Mouse (Mus musculus): Measurements from ENCODE around the gene Camkk2. TPM values are rescaled to one million over a fixed set of nuclear protein-coding genes. Genes with fewer than 3 reads are reported as not detected.

Camkk2 gene
- polyA plus RNA-seq, 2 experiments: 35.0 to 39.3 TPM

GRCm38 (mm10) chr5:122756144-122756543 lies 23.1 kb downstream of the Camkk2 start:
- Histone ChIP-seq H3K4me3 (replicated peaks; ENCODE audit: low read length) (no peak overlapping the region), H3K27me3 (ENCODE audit: control insufficient read depth, insufficient read depth, low read length) (no peaks in the 10 kb centered on the region), H3K27ac (replicated peaks; ENCODE audit: low read depth, low read length) (no peak overlapping the region), H3K4me1 (ENCODE audit: control insufficient read depth, insufficient read depth, low read length) (no peaks in the 10 kb centered on the region), H3K9ac (ENCODE audit: low read depth, low read length, severe bottlenecking) (no peak overlapping the region), H3K36me3 (ENCODE audit: control insufficient read depth, insufficient read depth, low read length) (peaks cover 47% of the 10 kb centered on the region), H3K9me3 (ENCODE audit: control insufficient read depth, low read length) (no peaks in the 10 kb centered on the region), H3K4me2 (replicated peaks; ENCODE audit: low read depth, low read length, severe bottlenecking) (no peak overlapping the region)
- no peak for DNase-seq (ENCODE audit: low spot score)
- no peak for ATAC-seq (ENCODE audit: low FRiP score, low read depth)
- WGBS: 80% methylated on average over 6 of the region's 6 CpGs
- TF ChIP-seq POLR2A (IDR thresholded peaks at IDR 0.05; ENCODE audit: borderline replicate concordance, extremely low read depth, insufficient read depth, insufficient read length): no peak

- H3K4me3 ChIP-seq (replicated peaks; ENCODE audit: low read length): no peak overlapping the region
- no peak for TF ChIP-seq POLR2A (IDR thresholded peaks at IDR 0.05; ENCODE audit: borderline replicate concordance, extremely low read depth, insufficient read depth, insufficient read length)
These were observed 23.6 kb downstream of the Camkk2 start for GRCm38 (mm10) chr5:122755620-122756019.

GRCm38 (mm10) chr5:122754477-122754876 lies 24.7 kb downstream of the Camkk2 start:
- 86% methylated on average over 16 of the region's 16 CpGs for WGBS
- no peak overlapping the region for H3K4me2 ChIP-seq (replicated peaks; ENCODE audit: low read depth, low read length, severe bottlenecking)
- H3K9ac ChIP-seq (ENCODE audit: low read depth, low read length, severe bottlenecking): no peak overlapping the region
- DNase-seq (ENCODE audit: low spot score) (peak; percentile 29), ATAC-seq (ENCODE audit: low FRiP score, low read depth) (peak; percentile 30; the same call in 1 of the 2 replicates)
- H3K4me1 ChIP-seq (ENCODE audit: control insufficient read depth, insufficient read depth, low read length): no peaks in the 10 kb centered on the region
- no peak for TF ChIP-seq POLR2A (IDR thresholded peaks at IDR 0.05; ENCODE audit: borderline replicate concordance, extremely low read depth, insufficient read depth, insufficient read length)
- H3K27ac ChIP-seq (replicated peaks; ENCODE audit: low read depth, low read length): no peak overlapping the region
- no peaks in the 10 kb centered on the region for H3K9me3 ChIP-seq (ENCODE audit: control insufficient read depth, low read length)
- no peak overlapping the region for H3K4me3 ChIP-seq (replicated peaks; ENCODE audit: low read length)
- H3K27me3 ChIP-seq (ENCODE audit: control insufficient read depth, insufficient read depth, low read length): no peaks in the 10 kb centered on the region
- peaks cover 54% of the 10 kb centered on the region for H3K36me3 ChIP-seq (ENCODE audit: control insufficient read depth, insufficient read depth, low read length)

More at GRCm38 (mm10) chr5:122755620-122756019, 23.6 kb downstream of the Camkk2 start:
- H3K4me1 ChIP-seq (ENCODE audit: control insufficient read depth, insufficient read depth, low read length): no peaks in the 10 kb centered on the region
- ATAC-seq (ENCODE audit: low FRiP score, low read depth): no peak
- DNase-seq (ENCODE audit: low spot score): no peak
- no peaks in the 10 kb centered on the region for H3K27me3 ChIP-seq (ENCODE audit: control insufficient read depth, insufficient read depth, low read length)
- H3K9ac ChIP-seq (ENCODE audit: low read depth, low read length, severe bottlenecking): no peak overlapping the region
- no peak overlapping the region for H3K27ac ChIP-seq (replicated peaks; ENCODE audit: low read depth, low read length)
- peaks cover 47% of the 10 kb centered on the region for H3K36me3 ChIP-seq (ENCODE audit: control insufficient read depth, insufficient read depth, low read length)
- no peak overlapping the region for H3K4me2 ChIP-seq (replicated peaks; ENCODE audit: low read depth, low read length, severe bottlenecking)
- 94% methylated on average over 4 of the region's 4 CpGs for WGBS
- H3K9me3 ChIP-seq (ENCODE audit: control insufficient read depth, low read length): no peaks in the 10 kb centered on the region

- Histone ChIP-seq H3K4me2 (replicated peaks; ENCODE audit: low read depth, low read length, severe bottlenecking) (no peak overlapping the region), H3K27ac (replicated peaks; ENCODE audit: low read depth, low read length) (no peak overlapping the region), H3K9ac (ENCODE audit: low read depth, low read length, severe bottlenecking) (no peak overlapping the region), H3K4me3 (replicated peaks; ENCODE audit: low read length) (no peak overlapping the region), H3K9me3 (ENCODE audit: control insufficient read depth, low read length) (no peaks in the 10 kb centered on the region), H3K27me3 (ENCODE audit: control insufficient read depth, insufficient read depth, low read length) (no peaks in the 10 kb centered on the region), H3K36me3 (ENCODE audit: control insufficient read depth, insufficient read depth, low read length) (peaks cover 56% of the 10 kb centered on the region), H3K4me1 (ENCODE audit: control insufficient read depth, insufficient read depth, low read length) (no peaks in the 10 kb centered on the region)
- ATAC-seq (ENCODE audit: low FRiP score, low read depth) (no peak), DNase-seq (ENCODE audit: low spot score) (no peak)
- WGBS: 60% methylated on average over 7 of the region's 7 CpGs
- TF ChIP-seq POLR2A (IDR thresholded peaks at IDR 0.05; ENCODE audit: borderline replicate concordance, extremely low read depth, insufficient read depth, insufficient read length): no peak
These were observed 31.3 kb downstream of the Camkk2 start for GRCm38 (mm10) chr5:122747950-122748349.

- Histone ChIP-seq H3K27me3 (ENCODE audit: control insufficient read depth, insufficient read depth, low read length) (no peaks in the 10 kb centered on the region), H3K27ac (replicated peaks; ENCODE audit: low read depth, low read length) (no peak overlapping the region), H3K36me3 (ENCODE audit: control insufficient read depth, insufficient read depth, low read length) (peaks cover 50% of the 10 kb centered on the region), H3K9me3 (ENCODE audit: control insufficient read depth, low read length) (no peaks in the 10 kb centered on the region), H3K9ac (ENCODE audit: low read depth, low read length, severe bottlenecking) (no peak overlapping the region), H3K4me1 (ENCODE audit: control insufficient read depth, insufficient read depth, low read length) (no peaks in the 10 kb centered on the region), H3K4me3 (replicated peaks; ENCODE audit: low read length) (no peak overlapping the region), H3K4me2 (replicated peaks; ENCODE audit: low read depth, low read length, severe bottlenecking) (no peak overlapping the region)
- ATAC-seq (ENCODE audit: low FRiP score, low read depth): no peak
- no peak for TF ChIP-seq POLR2A (IDR thresholded peaks at IDR 0.05; ENCODE audit: borderline replicate concordance, extremely low read depth, insufficient read depth, insufficient read length)
- DNase-seq (ENCODE audit: low spot score): no peak
- WGBS: 84% methylated on average over 13 of the region's 13 CpGs
These were observed 35.3 kb downstream of the Camkk2 start for GRCm38 (mm10) chr5:122743880-122744422.
